In genomic region chr2:24413677-24414076, GRCm38 (mm10) we compare ENCODE assay signal across 24 mouse cellular contexts. TPM values are rescaled to one million over a fixed set of nuclear protein-coding genes. Genes with fewer than 3 reads are reported as not detected.
DNase-seq lines count a peak whose midpoint lies in the region; ATAC-seq and TF ChIP-seq lines count a peak whose summit lies in the region.
"Had no signal": no experiment of that assay in that cellular context is flagged by ENCODE, and none has a peak within 500 bp of the region (broad histone marks: within the 10 kb centered on the region; RNA-seq: fewer than 3 reads in every experiment).

No protein-coding gene starts in this region.

- peaks cover 89% of the 10 kb centered on the region for H3K4me1 ChIP-seq in kidney, embryonic 15.5 days
- peaks cover 9% of the 10 kb centered on the region for H3K4me1 ChIP-seq in lung, embryonic 16.5 days (replicated peaks; ENCODE audit: control insufficient read depth, insufficient read depth, low read length)
- H3K4me1 ChIP-seq in lung, adult 2 months (ENCODE audit: control insufficient read depth, insufficient read depth, low read length), result peaks cover 2% of the 10 kb centered on the region; the same call in 1 of the 2 replicates
- H3K4me1 ChIP-seq in hindbrain, embryonic 14.5 days (replicated peaks; ENCODE audit: control insufficient read depth, insufficient read depth, low read length), result peaks cover 10% of the 10 kb centered on the region; the same call in 1 of the 2 replicates

- no peak for DNase-seq in kidney, postnatal 14 days
- no peak for DNase-seq in lung, adult 2 months
- DNase-seq in hindbrain, embryonic 14.5 days (ENCODE audit: low spot score), result no peak
- DNase-seq in naive thymus-derived CD4-positive, alpha-beta T cell, adult 2 months (ENCODE audit: low read depth), result peak; percentile 2
- no peak for DNase-seq in layer of hippocampus, adult 11-12 months (ENCODE audit: low spot score)
- DNase-seq in T-cell, adult 2 months (ENCODE audit: low spot score), result no peak
- DNase-seq: adrenal gland, postnatal 14 days; B cell, adult 2 months; cerebellum, adult 8-10 months; heart, postnatal 36 days; left cerebral cortex, postnatal 4 days; retina, postnatal 1 day; right cerebral cortex, postnatal 25 days; spleen, adult 18-20 months; thymus, postnatal 14 days had no signal

- no peak overlapping the region for H3K4me2 ChIP-seq in kidney, embryonic 15.5 days
- H3K4me2 ChIP-seq in lung, embryonic 16.5 days (ENCODE audit: low read depth, low read length), result no peak overlapping the region
- H3K4me2 ChIP-seq in hindbrain, embryonic 14.5 days (replicated peaks), result no peak overlapping the region
- H3K4me2 ChIP-seq: forebrain, embryonic 13.5 days; heart, embryonic 15.5 days; limb, embryonic 15.5 days; midbrain, embryonic 12.5 days had no signal

- 33% methylated on average over 4 of the region's 4 CpGs for WGBS in kidney, embryonic 15.5 days
- WGBS in lung, embryonic 16.5 days, result 80% methylated on average over 4 of the region's 4 CpGs
- 87% methylated on average over 4 of the region's 4 CpGs for WGBS in lung, adult 2 months
- 60% methylated on average over 4 of the region's 4 CpGs for WGBS in hindbrain, embryonic 14.5 days

- H3K9me3 ChIP-seq in kidney, embryonic 15.5 days (replicated peaks), result no peaks in the 10 kb centered on the region
- H3K9me3 ChIP-seq in lung, embryonic 16.5 days (ENCODE audit: control insufficient read depth, low read length), result no peaks in the 10 kb centered on the region
- H3K9me3 ChIP-seq in hindbrain, embryonic 14.5 days (ENCODE audit: control insufficient read depth, low read length), result no peaks in the 10 kb centered on the region
- H3K9me3 ChIP-seq: forebrain, embryonic 13.5 days; G1E; heart, embryonic 15.5 days; limb, embryonic 15.5 days; midbrain, embryonic 12.5 days had no signal

- H3K36me3 ChIP-seq in kidney, embryonic 15.5 days, result no peaks in the 10 kb centered on the region
- H3K36me3 ChIP-seq in lung, embryonic 16.5 days (ENCODE audit: control insufficient read depth, insufficient read depth, low read length), result no peaks in the 10 kb centered on the region
- no peaks in the 10 kb centered on the region for H3K36me3 ChIP-seq in hindbrain, embryonic 14.5 days (replicated peaks; ENCODE audit: control insufficient read depth, insufficient read depth)
- H3K36me3 ChIP-seq: G1E; heart, embryonic 15.5 days; limb, embryonic 15.5 days; midbrain, embryonic 12.5 days had no signal

- H3K9ac ChIP-seq in kidney, embryonic 15.5 days, result no peak overlapping the region
- no peak overlapping the region for H3K9ac ChIP-seq in lung, embryonic 16.5 days (ENCODE audit: low read length)
- no peak overlapping the region for H3K9ac ChIP-seq in hindbrain, embryonic 14.5 days
- H3K9ac ChIP-seq: forebrain, embryonic 13.5 days; heart, embryonic 15.5 days; limb, embryonic 15.5 days; liver, embryonic 14.5 days; midbrain, embryonic 12.5 days had no signal

- TF ChIP-seq CTCF in lung, adult 2 months (IDR thresholded peaks at IDR 0.05; ENCODE audit: insufficient read depth, low read length), result no peak

- peak; percentile 82 for ATAC-seq in kidney, embryonic 15.5 days (replicated peaks; ENCODE audit: low FRiP score)
- ATAC-seq in lung, embryonic 16.5 days (ENCODE audit: low read depth), result no peak
- ATAC-seq in hindbrain, embryonic 14.5 days (ENCODE audit: low FRiP score), result peak; percentile 44; the same call in 1 of the 2 replicates
- ATAC-seq: forebrain, embryonic 13.5 days had no signal

- no peak for TF ChIP-seq POLR2A in lung, adult 2 months (IDR thresholded peaks at IDR 0.05; ENCODE audit: borderline replicate concordance, extremely low read depth, low read depth, low read length)

- no peak overlapping the region for H3K4me3 ChIP-seq in kidney, embryonic 15.5 days (replicated peaks)
- H3K4me3 ChIP-seq in lung, embryonic 16.5 days (ENCODE audit: low read length), result no peak overlapping the region
- H3K4me3 ChIP-seq in lung, adult 2 months (replicated peaks; ENCODE audit: extremely low read depth, low read depth, low read length), result no peak overlapping the region
- no peak overlapping the region for H3K4me3 ChIP-seq in hindbrain, embryonic 14.5 days (replicated peaks; ENCODE audit: low read length)
- H3K4me3 ChIP-seq: forebrain, embryonic 13.5 days; heart, embryonic 15.5 days; limb, embryonic 15.5 days; midbrain, embryonic 12.5 days had no signal

- H3K27ac ChIP-seq in kidney, embryonic 15.5 days, result peak overlapping the region; percentile 76
- H3K27ac ChIP-seq in lung, embryonic 16.5 days (ENCODE audit: low read length), result peak overlapping the region; percentile 53
- H3K27ac ChIP-seq in hindbrain, embryonic 14.5 days, result peak overlapping the region; percentile 45; the same call in 1 of the 2 replicates
- H3K27ac ChIP-seq: forebrain, embryonic 13.5 days; heart, embryonic 15.5 days; limb, embryonic 15.5 days; liver, embryonic 14.5 days; midbrain, embryonic 12.5 days had no signal

- H3K27me3 ChIP-seq in kidney, embryonic 15.5 days, result no peaks in the 10 kb centered on the region
- no peaks in the 10 kb centered on the region for H3K27me3 ChIP-seq in lung, embryonic 16.5 days (ENCODE audit: control insufficient read depth, insufficient read depth, low read depth, low read length)
- no peaks in the 10 kb centered on the region for H3K27me3 ChIP-seq in hindbrain, embryonic 14.5 days (ENCODE audit: control insufficient read depth, insufficient read depth, low read length)
- H3K27me3 ChIP-seq: CH12.LX had no signal

RNA-seq across cellular contexts. Expression of gene Psd4, which starts 46.3 kb away (rescaled TPM):
- polyA plus RNA-seq in kidney, embryonic 15.5 days (2015; fragmentation: Nextera tagmentation; extraction: Ambion mirVana), result 2.2 and 2.3 TPM in 2 replicates
- polyA plus RNA-seq in lung, embryonic 16.5 days (2015; fragmentation: Nextera tagmentation; extraction: Ambion mirVana), result 2.3 and 3.4 TPM in 2 replicates
- 7.8 and 12.3 TPM in 2 replicates for polyA plus RNA-seq in lung, adult 2 months (2012; rRNA removed)
- polyA plus RNA-seq in hindbrain, embryonic 14.5 days (2014; fragmentation: Nextera tagmentation; extraction: Ambion mirVana), result 0.44 and 1.4 TPM in 2 replicates
